Mouse (Mus musculus) embryonic fibroblast, embryonic 13.5 days (primary cell): ENCODE measurements around the gene Unc5cl.

ENCODE experiments used
- CTCF ChIP-seq: IDR thresholded peaks from 2 replicates; pipeline ENCODE4 v1.5.1; 2011; ENCODE audit warnings: mild to moderate bottlenecking, control low read depth, low read length, moderate library complexity, borderline replicate concordance; ENCODE audit not compliant: insufficient read depth
- POLR2A ChIP-seq: IDR thresholded peaks from 2 replicates; pipeline ENCODE4 v1.6.1; 2011; ENCODE audit warnings: low read depth, mild to moderate bottlenecking, control low read depth, low read length, moderate library complexity

GRCm38 (mm10) chr17:48427852-48428530, 26.7 kb upstream of the Unc5cl start:
- TF ChIP-seq POLR2A (no peak), CTCF (no peak)
